7 mouse cellular contexts compared by ENCODE assay signal in genomic region chr5:146832769-146833448, GRCm38 (mm10). TPM values are rescaled to one million over a fixed set of nuclear protein-coding genes. Genes with fewer than 3 reads are reported as not detected.
DNase-seq lines count a peak whose midpoint lies in the region; ATAC-seq and TF ChIP-seq lines count a peak whose summit lies in the region.

Rpl21 (plus strand) TSS chr5:146832890.

- peak within 1 kb of the TSS; percentile 64 for H3K4me2 ChIP-seq in intestine, postnatal 0 days (replicated peaks; ENCODE audit: low read depth)
- peak within 1 kb of the TSS; percentile 73 for H3K4me2 ChIP-seq in midbrain, embryonic 12.5 days (replicated peaks)

- H3K36me3 ChIP-seq in embryonic facial prominence, embryonic 10.5 days (replicated peaks) = peaks cover 40% of the 10 kb centered on the region
- H3K36me3 ChIP-seq in intestine, postnatal 0 days (ENCODE audit: control insufficient read depth, insufficient read depth) = peaks cover 32% of the 10 kb centered on the region
- H3K36me3 ChIP-seq in midbrain, embryonic 12.5 days = peaks cover 36% of the 10 kb centered on the region
- peaks cover 29% of the 10 kb centered on the region for H3K36me3 ChIP-seq in small intestine, adult 2 months (ENCODE audit: control insufficient read depth, insufficient read depth, low read length)

- TF ChIP-seq POLR2A in small intestine, adult 2 months (IDR thresholded peaks at IDR 0.05; ENCODE audit: low read depth, low read length) = peak; percentile 90

- peak; percentile 94 for DNase-seq in adrenal gland, postnatal 10 days
- peak; percentile 94 for DNase-seq in embryonic facial prominence, embryonic 10.5 days (ENCODE audit: low spot score)
- DNase-seq in gonadal fat pad, adult 2 months (ENCODE audit: low read depth) = peak; percentile 68
- DNase-seq in left cerebral cortex, postnatal 4 days = peak; percentile 94

- H3K4me3 ChIP-seq in embryonic facial prominence, embryonic 10.5 days = peak within 1 kb of the TSS; percentile 99
- H3K4me3 ChIP-seq in intestine, postnatal 0 days (ENCODE audit: low read depth, low read length) = peak within 1 kb of the TSS; percentile 74
- H3K4me3 ChIP-seq in midbrain, embryonic 12.5 days = peak within 1 kb of the TSS; percentile 90
- peak within 1 kb of the TSS; percentile 72 for H3K4me3 ChIP-seq in small intestine, adult 2 months (ENCODE audit: low read depth, low read length)

- H3K9me3 ChIP-seq in embryonic facial prominence, embryonic 10.5 days = no peaks in the 10 kb centered on the region
- no peaks in the 10 kb centered on the region for H3K9me3 ChIP-seq in intestine, postnatal 0 days (ENCODE audit: control insufficient read depth)
- H3K9me3 ChIP-seq in midbrain, embryonic 12.5 days = no peaks in the 10 kb centered on the region

- H3K9ac ChIP-seq in intestine, postnatal 0 days (ENCODE audit: low read depth, low read length) = peak within 1 kb of the TSS; percentile 77
- peak within 1 kb of the TSS; percentile 93 for H3K9ac ChIP-seq in midbrain, embryonic 12.5 days (replicated peaks)

- no peak for TF ChIP-seq CTCF in intestine, postnatal 0 days (IDR thresholded peaks at IDR 0.05; ENCODE audit: low read depth)
- TF ChIP-seq CTCF in small intestine, adult 2 months (IDR thresholded peaks at IDR 0.05; ENCODE audit: extremely low read depth, insufficient read length, insufficient replicate concordance, low read depth, low read length) = no peak

- peaks cover 13% of the 10 kb centered on the region for H3K4me1 ChIP-seq in embryonic facial prominence, embryonic 10.5 days
- H3K4me1 ChIP-seq in intestine, postnatal 0 days (replicated peaks; ENCODE audit: control insufficient read depth, insufficient read depth, low read length) = no peaks in the 10 kb centered on the region; the same call in 1 of the 2 replicates
- peaks cover 9% of the 10 kb centered on the region for H3K4me1 ChIP-seq in midbrain, embryonic 12.5 days
- H3K4me1 ChIP-seq in small intestine, adult 2 months (ENCODE audit: control insufficient read depth, insufficient read depth, insufficient read length, low read length) = peaks cover 3% of the 10 kb centered on the region; the same call in 1 of the 2 replicates

- intact Hi-C loops in left cerebral cortex, postnatal 4 days (cut with DNase I) = loop anchor here (5.0 kb wide), 1 partner anchor 36 kb away; the partner anchor contains the start of gene Usp12

- peak within 1 kb of the TSS; percentile 99 for H3K27ac ChIP-seq in embryonic facial prominence, embryonic 10.5 days (replicated peaks)
- peak within 1 kb of the TSS; percentile 79 for H3K27ac ChIP-seq in intestine, postnatal 0 days (ENCODE audit: low read depth, low read length)
- peak within 1 kb of the TSS; percentile 82 for H3K27ac ChIP-seq in midbrain, embryonic 12.5 days (replicated peaks)
- peak within 1 kb of the TSS; percentile 71 for H3K27ac ChIP-seq in small intestine, adult 2 months (ENCODE audit: insufficient read depth, low read depth, low read length)

- H3K27me3 ChIP-seq in embryonic facial prominence, embryonic 10.5 days (replicated peaks; ENCODE audit: low read depth, poor library complexity, severe bottlenecking) = no peaks in the 10 kb centered on the region
- no peaks in the 10 kb centered on the region for H3K27me3 ChIP-seq in intestine, postnatal 0 days (replicated peaks; ENCODE audit: control insufficient read depth, insufficient read depth, low read length)
- H3K27me3 ChIP-seq in midbrain, embryonic 12.5 days = no peaks in the 10 kb centered on the region
- H3K27me3 ChIP-seq in small intestine, adult 2 months (ENCODE audit: control insufficient read depth, insufficient read depth, low read length) = no peaks in the 10 kb centered on the region

- WGBS in embryonic facial prominence, embryonic 10.5 days = under 1% methylated on average over 60 of the region's 60 CpGs
- WGBS in intestine, postnatal 0 days = under 1% methylated on average over 60 of the region's 60 CpGs
- WGBS in midbrain, embryonic 12.5 days = under 1% methylated on average over 60 of the region's 60 CpGs
- WGBS in small intestine, adult 2 months = under 1% methylated on average over 60 of the region's 60 CpGs

- peak; percentile 97 for ATAC-seq in intestine, postnatal 0 days
- peak; percentile 97 for ATAC-seq in midbrain, embryonic 12.5 days (ENCODE audit: low FRiP score, low read depth)

RNA-seq across cellular contexts. Expression of gene Rpl21, which starts in this region (rescaled TPM):
- 100 to 1,000 TPM; 288 to 299 TPM for total RNA-seq in adrenal gland, postnatal 10 days (2021)
- 546 and 551 TPM in 2 replicates for polyA plus RNA-seq in embryonic facial prominence, embryonic 10.5 days (2016; fragmentation: Nextera tagmentation; extraction: Ambion mirVana)
- 88.2 and 114 TPM in 2 replicates for polyA plus RNA-seq in gonadal fat pad, adult 2 months (2012; rRNA removed)
- polyA plus RNA-seq in intestine, postnatal 0 days (2015; fragmentation: Nextera tagmentation; extraction: Ambion mirVana) = 426 and 430 TPM in 2 replicates
- total RNA-seq in left cerebral cortex, postnatal 4 days (2021) = 100 to 1,000 TPM; 211 to 238 TPM
- 401 and 415 TPM in 2 replicates for polyA plus RNA-seq in midbrain, embryonic 12.5 days (2016; fragmentation: Nextera tagmentation; extraction: Ambion mirVana)
- polyA plus RNA-seq in small intestine, adult 2 months (2012; rRNA removed) = 15.6 and 16.3 TPM in 2 replicates

Comparison
In these comparisons a context has a peak if more than half of its experiments do, and no peak if none do; other contexts are left out.
1. Peak in every context shown above with its lines: DNase-seq, ATAC-seq, H3K4me3 ChIP-seq and H3K27ac ChIP-seq.